Mouse (Mus musculus) kidney, postnatal 4 days (tissue): Measurements from ENCODE around the gene C2.

ENCODE experiments used
- DNase-seq, 2 experiments: peaks; one replicate each; pipeline ENCODE4 v3.0.0; 2021; ENCODE audit warnings: mixed read lengths in 2 of 2

The C2 gene

GRCm38 (mm10) chr17:34879336-34879879 is 18.7 kb downstream of the C2 start, which contains the start of gene Zbtb12:
TSS of gene Zbtb12 (plus strand) at chr17:34879483.
- DNase-seq, result no peak

- no peak for DNase-seq
Observed at GRCm38 (mm10) chr17:34874321-34874720, 23.7 kb downstream of the C2 start.

- DNase-seq, result no peak
Observed at GRCm38 (mm10) chr17:34865981-34866380, 32.1 kb downstream of the C2 start.

GRCm38 (mm10) chr17:34862416-34863081 is 35.5 kb downstream of the C2 start, which contains the start of gene Cfb:
TSS of gene Cfb (minus strand) at chr17:34862518.
- DNase-seq, result peak in 1 of 2 experiments; percentile 58

- peak; percentile 40 to 61 for DNase-seq
Observed at GRCm38 (mm10) chr17:34861704-34862415, 36.2 kb downstream of the C2 start.

GRCm38 (mm10) chr17:34860514-34860913 is 37.6 kb downstream of the C2 start:
- no peak for DNase-seq

GRCm38 (mm10) chr17:34858670-34859069 is 39.4 kb downstream of the C2 start:
- DNase-seq, result no peak

- peak; percentile 74 to 80 for DNase-seq
Observed at GRCm38 (mm10) chr17:34855825-34856224, 42.2 kb downstream of the C2 start.

GRCm38 (mm10) chr17:34854761-34855160 is 43.3 kb downstream of the C2 start:
- no peak for DNase-seq

- DNase-seq, result no peak
Observed at GRCm38 (mm10) chr17:34853511-34853910, 44.6 kb downstream of the C2 start.

GRCm38 (mm10) chr17:34850517-34851125 is 47.4 kb downstream of the C2 start:
- DNase-seq, result no peak

- peak; percentile 98 to 99 for DNase-seq
Observed at GRCm38 (mm10) chr17:34849722-34850516, 48.1 kb downstream of the C2 start, which contains the start of the genes Skiv2l and Nelfe. TSS of gene Skiv2l (minus strand) at chr17:34850210. TSS of gene Nelfe (plus strand) at chr17:34850391.

- DNase-seq, result no peak
Observed at GRCm38 (mm10) chr17:34847615-34848014, 50.5 kb downstream of the C2 start.

- DNase-seq, result no peak
Observed at GRCm38 (mm10) chr17:34847192-34847591, 50.9 kb downstream of the C2 start.

GRCm38 (mm10) chr17:34844884-34845283 is 53.2 kb downstream of the C2 start:
- no peak for DNase-seq

GRCm38 (mm10) chr17:34840736-34841307 is 57.2 kb downstream of the C2 start:
- DNase-seq, result no peak

GRCm38 (mm10) chr17:34838785-34839184 is 59.3 kb downstream of the C2 start:
- no peak for DNase-seq

- peak; percentile 20 to 22 for DNase-seq
Observed at GRCm38 (mm10) chr17:34837464-34838324, 60.4 kb downstream of the C2 start.

- peak; percentile 98 for DNase-seq
Observed at GRCm38 (mm10) chr17:34836856-34837221, 61.2 kb downstream of the C2 start, which contains the start of the genes Stk19 and Dxo. TSS of gene Stk19 (minus strand) at chr17:34836945. TSS of gene Dxo (plus strand) at chr17:34837019.

- no peak for DNase-seq
Observed at GRCm38 (mm10) chr17:34836155-34836855, 61.8 kb downstream of the C2 start.
